In genomic region chr7:66304993-66305713, GRCm38 (mm10) we compare ENCODE assay signal across 12 mouse cellular contexts.
DNase-seq lines count a peak whose midpoint lies in the region; ATAC-seq lines count a peak whose summit lies in the region.
"Had no signal": no experiment of that assay in that cellular context is flagged by ENCODE, and none has a peak within 500 bp of the region (broad histone marks: within the 10 kb centered on the region; RNA-seq: fewer than 3 reads in every experiment).

No protein-coding gene starts in this region.

- peaks cover 15% of the 10 kb centered on the region for H3K4me1 ChIP-seq in heart, embryonic 16.5 days (ENCODE audit: control insufficient read depth, insufficient read depth, low read length)
- H3K4me1 ChIP-seq in midbrain, embryonic 16.5 days (ENCODE audit: control insufficient read depth, insufficient read depth, low read length), result no peaks in the 10 kb centered on the region
- H3K4me1 ChIP-seq in midbrain, embryonic 11.5 days (ENCODE audit: control insufficient read depth, insufficient read depth, low read length), result no peaks in the 10 kb centered on the region
- H3K4me1 ChIP-seq in hindbrain, embryonic 16.5 days (ENCODE audit: control insufficient read depth, insufficient read depth, low read depth, low read length), result no peaks in the 10 kb centered on the region

- H3K4me3 ChIP-seq in heart, embryonic 16.5 days (ENCODE audit: low read length), result no peak overlapping the region
- H3K4me3 ChIP-seq in midbrain, embryonic 16.5 days (ENCODE audit: low read depth, low read length), result no peak overlapping the region
- no peak overlapping the region for H3K4me3 ChIP-seq in midbrain, embryonic 11.5 days (ENCODE audit: low read depth, low read length)
- H3K4me3 ChIP-seq in hindbrain, embryonic 16.5 days (ENCODE audit: low read length), result no peak overlapping the region

- WGBS in heart, embryonic 16.5 days, result 71% methylated on average over 8 of the region's 8 CpGs
- 74% methylated on average over 8 of the region's 8 CpGs for WGBS in midbrain, embryonic 16.5 days
- 90% methylated on average over 8 of the region's 8 CpGs for WGBS in midbrain, embryonic 11.5 days
- 74% methylated on average over 8 of the region's 8 CpGs for WGBS in hindbrain, embryonic 16.5 days

- no peaks in the 10 kb centered on the region for H3K9me3 ChIP-seq in heart, embryonic 16.5 days (replicated peaks; ENCODE audit: control insufficient read depth, low read length)
- H3K9me3 ChIP-seq in midbrain, embryonic 16.5 days (replicated peaks; ENCODE audit: control insufficient read depth, low read length, poor library complexity, severe bottlenecking), result no peaks in the 10 kb centered on the region
- H3K9me3 ChIP-seq in midbrain, embryonic 11.5 days (ENCODE audit: control insufficient read depth, low read length), result no peaks in the 10 kb centered on the region
- H3K9me3 ChIP-seq in hindbrain, embryonic 16.5 days (ENCODE audit: control insufficient read depth, low read length), result no peaks in the 10 kb centered on the region

- no peak overlapping the region for H3K4me2 ChIP-seq in heart, embryonic 16.5 days (ENCODE audit: low read depth, low read length)
- H3K4me2 ChIP-seq in midbrain, embryonic 16.5 days (ENCODE audit: low read length), result no peak overlapping the region
- H3K4me2 ChIP-seq in midbrain, embryonic 11.5 days, result no peak overlapping the region
- no peak overlapping the region for H3K4me2 ChIP-seq in hindbrain, embryonic 16.5 days (ENCODE audit: low read length)

- ATAC-seq in heart, embryonic 16.5 days (replicated peaks; ENCODE audit: extremely low read depth, insufficient read depth, low FRiP score), result no peak
- no peak for ATAC-seq in midbrain, embryonic 16.5 days
- no peak for ATAC-seq in midbrain, embryonic 11.5 days (ENCODE audit: low FRiP score)
- peak; percentile 66 for ATAC-seq in hindbrain, embryonic 16.5 days
- ATAC-seq: inflammation-experienced regulatory T-cells, adult 6 months had no signal

- no peaks in the 10 kb centered on the region for H3K27me3 ChIP-seq in heart, embryonic 16.5 days (ENCODE audit: control insufficient read depth, insufficient read depth, low read length)
- H3K27me3 ChIP-seq in midbrain, embryonic 16.5 days (ENCODE audit: control insufficient read depth, insufficient read depth, low read depth, low read length), result no peaks in the 10 kb centered on the region
- H3K27me3 ChIP-seq in midbrain, embryonic 11.5 days (ENCODE audit: control insufficient read depth, insufficient read depth, low read length), result no peaks in the 10 kb centered on the region
- H3K27me3 ChIP-seq in hindbrain, embryonic 16.5 days (replicated peaks; ENCODE audit: control insufficient read depth, insufficient read depth, low read length), result no peaks in the 10 kb centered on the region

- H3K27ac ChIP-seq in heart, embryonic 16.5 days (ENCODE audit: low read length), result peak overlapping the region; percentile 47
- H3K27ac ChIP-seq in midbrain, embryonic 16.5 days (ENCODE audit: low read length), result 0 out of 2 replicates have a peak overlapping the region, but pooled peaks have one; percentile 15
- no peak overlapping the region for H3K27ac ChIP-seq in midbrain, embryonic 11.5 days (ENCODE audit: low read depth, low read length)
- peak overlapping the region; percentile 27; the same call in 1 of the 2 replicates for H3K27ac ChIP-seq in hindbrain, embryonic 16.5 days (ENCODE audit: low read depth, low read length)
- H3K27ac ChIP-seq: liver, embryonic 14.5 days had no signal

- intact Hi-C loops in heart, postnatal 36 days (cut with DNase I), result no loop called here

- no peaks in the 10 kb centered on the region; the same call in 1 of the 2 replicates for H3K36me3 ChIP-seq in heart, embryonic 16.5 days (ENCODE audit: control insufficient read depth, insufficient read depth)
- no peaks in the 10 kb centered on the region for H3K36me3 ChIP-seq in midbrain, embryonic 16.5 days (ENCODE audit: control insufficient read depth, insufficient read depth, low read length)
- no peaks in the 10 kb centered on the region for H3K36me3 ChIP-seq in midbrain, embryonic 11.5 days (ENCODE audit: control insufficient read depth, insufficient read depth, low read length)
- H3K36me3 ChIP-seq in hindbrain, embryonic 16.5 days (ENCODE audit: control insufficient read depth, insufficient read depth, low read length), result no peaks in the 10 kb centered on the region

- DNase-seq in heart, postnatal 36 days, result no peak
- no peak for DNase-seq in midbrain, embryonic 11.5 days (ENCODE audit: low spot score, missing footprints)
- DNase-seq in lung, postnatal 4 days, result peak; percentile 43 to 59
- DNase-seq in spleen, postnatal 4 days (ENCODE audit: low spot score in 2 of 2), result no peak
- DNase-seq: adrenal gland, postnatal 25 days; cerebellum, adult 11-12 months; kidney, postnatal 36 days had no signal

- H3K9ac ChIP-seq in heart, embryonic 16.5 days (ENCODE audit: low read length), result no peak overlapping the region
- H3K9ac ChIP-seq in midbrain, embryonic 16.5 days (ENCODE audit: low read depth, low read length), result no peak overlapping the region
- no peak overlapping the region for H3K9ac ChIP-seq in midbrain, embryonic 11.5 days (ENCODE audit: low read length)
- H3K9ac ChIP-seq in hindbrain, embryonic 16.5 days (ENCODE audit: low read depth, low read length), result no peak overlapping the region
- H3K9ac ChIP-seq: liver, embryonic 14.5 days had no signal

Comparison
In these comparisons a context has a peak if more than half of its experiments do, and no peak if none do; other contexts are left out.
1. DNase-seq: peak in lung, postnatal 4 days (2 of 2); none in heart, postnatal 36 days (0 of 2), midbrain, embryonic 11.5 days (single experiment) and spleen, postnatal 4 days (0 of 2).